Mouse (Mus musculus) midbrain, embryonic 10.5 days (tissue): Measurements from ENCODE around the gene Tunar. TPM values are rescaled to one million over a fixed set of nuclear protein-coding genes. Genes with fewer than 3 reads are reported as not detected.

ENCODE experiments used
- DNase-seq: peaks from one replicate; pipeline ENCODE4 v3.0.0-alpha.2; 2017; ENCODE audit warnings: low spot score
- H3K27ac ChIP-seq: fragments of 300-500 bp; sonication (generic); replicated peaks from 2 replicates; pipeline ENCODE4 v1.5.1; 2016; ENCODE audit warnings: mild to moderate bottlenecking
- H3K27me3 ChIP-seq: fragments of 300-500 bp; sonication (generic); 2 replicates; pipeline ENCODE4 v1.6.1; 2016; ENCODE audit warnings: low read depth, mild to moderate bottlenecking; ENCODE audit not compliant: poor library complexity, severe bottlenecking
- H3K36me3 ChIP-seq: fragments of 300-500 bp; sonication (generic); 2 replicates; pipeline ENCODE4 v1.6.1; 2016; ENCODE audit warnings: mild to moderate bottlenecking, moderate library complexity
- H3K4me1 ChIP-seq: fragments of 300-500 bp; sonication (generic); 2 replicates; pipeline ENCODE4 v1.6.1; 2016
- H3K4me3 ChIP-seq: fragments of 300-500 bp; sonication (generic); 2 replicates; pipeline ENCODE4 v1.5.1; 2016; ENCODE audit warnings: mild to moderate bottlenecking, moderate library complexity
- H3K9me3 ChIP-seq: fragments of 300-500 bp; sonication (generic); replicated peaks from 2 replicates; pipeline ENCODE4 v1.6.1; 2016; ENCODE audit warnings: mild to moderate bottlenecking
- WGBS: fragments of 180-500 bp; shearing (Covaris S2); methylation state at CpG from one replicate; pipeline ENCODE4 v1.1.7; 2016; 5-methylcytosine and 5-hydroxymethylcytosine counted together
- polyA plus RNA-seq: library from polyadenylated mRNA; unstranded; fragments of >200 nt; fragmentation: Nextera tagmentation; extraction: Ambion mirVana; gene quantifications from 2 replicates; pipeline ENCODE4 v1.2.1, GENCODE M21; 2016

The Tunar gene
- polyA plus RNA-seq, 1 experiment from 2014 or later, result 0.16 TPM

- Histone ChIP-seq H3K9me3 (no peaks in the 10 kb centered on the region), H3K27me3 (no peaks in the 10 kb centered on the region), H3K4me1 (peaks cover 5% of the 10 kb centered on the region), H3K27ac (no peak overlapping the region), H3K4me3 (no peak overlapping the region), H3K36me3 (no peaks in the 10 kb centered on the region)
- no peak for DNase-seq
- 85% methylated on average over 4 of the region's 4 CpGs for WGBS
Observed at GRCm38 (mm10) chr12:105346861-105347260, 13.2 kb downstream of the Tunar start.

- Histone ChIP-seq H3K4me3 (no peak overlapping the region), H3K36me3 (no peaks in the 10 kb centered on the region), H3K27ac (no peak overlapping the region), H3K4me1 (peaks cover 1% of the 10 kb centered on the region), H3K27me3 (no peaks in the 10 kb centered on the region), H3K9me3 (no peaks in the 10 kb centered on the region)
- no peak for DNase-seq
- WGBS, result 91% methylated on average over 13 of the region's 13 CpGs
Observed at GRCm38 (mm10) chr12:105347261-105347660, 13.6 kb downstream of the Tunar start.

GRCm38 (mm10) chr12:105354266-105354665 lies 20.6 kb downstream of the Tunar start:
- H3K36me3 ChIP-seq, result no peaks in the 10 kb centered on the region
- H3K9me3 ChIP-seq, result no peaks in the 10 kb centered on the region
- 91% methylated on average over 9 of the region's 9 CpGs for WGBS
- no peak overlapping the region for H3K4me3 ChIP-seq
- no peaks in the 10 kb centered on the region for H3K27me3 ChIP-seq
- H3K27ac ChIP-seq, result no peak overlapping the region
- 0 out of 2 replicates have a peak, but pooled peaks cover 3% of the 10 kb centered on the region for H3K4me1 ChIP-seq
- DNase-seq, result no peak

DNA sequence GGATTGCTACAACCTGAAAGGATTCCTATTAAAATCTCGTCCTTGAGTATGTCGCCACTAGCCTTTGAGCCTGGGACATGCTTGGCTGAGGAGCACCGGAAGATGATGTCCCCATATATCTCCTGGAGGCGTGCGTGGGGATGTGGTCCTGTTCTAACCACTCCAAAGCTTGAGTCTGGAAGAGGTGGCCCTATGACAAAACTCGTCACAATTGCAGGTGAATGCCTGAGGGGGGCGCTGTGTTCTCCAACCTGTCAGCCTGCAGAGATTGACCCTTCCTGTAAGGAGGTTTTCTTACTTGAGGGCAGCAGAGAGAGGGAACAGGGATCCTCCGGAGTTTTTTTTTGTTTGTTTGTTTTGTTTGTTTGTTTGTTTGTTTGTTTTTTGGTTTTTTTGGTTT lies 21.1 kb downstream of the Tunar start:
- H3K4me1 ChIP-seq, result 0 out of 2 replicates have a peak, but pooled peaks cover 3% of the 10 kb centered on the region
- no peak for DNase-seq
- H3K36me3 ChIP-seq, result no peaks in the 10 kb centered on the region
- no peak overlapping the region for H3K4me3 ChIP-seq
- no peaks in the 10 kb centered on the region for H3K9me3 ChIP-seq
- H3K27ac ChIP-seq, result no peak overlapping the region
- 90% methylated on average over 8 of the region's 8 CpGs for WGBS
- no peaks in the 10 kb centered on the region for H3K27me3 ChIP-seq

DNA sequence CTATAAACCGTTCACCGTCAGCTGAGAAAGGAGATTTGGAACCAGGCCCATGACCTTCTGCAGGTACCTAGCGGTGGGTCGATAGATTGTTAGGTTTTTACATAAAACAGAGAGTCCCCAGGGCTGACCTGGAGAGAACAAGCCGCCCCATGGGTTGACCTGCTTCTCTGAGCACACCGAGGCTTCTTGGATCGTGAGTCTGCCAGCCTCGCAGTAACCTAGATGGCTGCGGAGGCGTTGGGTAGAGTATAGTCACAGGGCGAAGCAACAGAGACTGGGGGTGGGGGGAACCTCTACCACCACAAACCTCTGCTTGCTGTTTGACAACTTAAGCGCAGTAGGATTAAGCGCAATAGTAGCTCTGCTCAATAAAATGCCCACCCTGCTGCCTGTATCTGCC lies 23.1 kb downstream of the Tunar start:
- no peaks in the 10 kb centered on the region for H3K27me3 ChIP-seq
- H3K9me3 ChIP-seq, result no peaks in the 10 kb centered on the region
- WGBS, result 92% methylated on average over 13 of the region's 13 CpGs
- H3K27ac ChIP-seq, result no peak overlapping the region
- H3K4me3 ChIP-seq, result no peak overlapping the region
- DNase-seq, result no peak
- no peaks in the 10 kb centered on the region for H3K36me3 ChIP-seq
- 0 out of 2 replicates have a peak, but pooled peaks cover 6% of the 10 kb centered on the region for H3K4me1 ChIP-seq

DNA sequence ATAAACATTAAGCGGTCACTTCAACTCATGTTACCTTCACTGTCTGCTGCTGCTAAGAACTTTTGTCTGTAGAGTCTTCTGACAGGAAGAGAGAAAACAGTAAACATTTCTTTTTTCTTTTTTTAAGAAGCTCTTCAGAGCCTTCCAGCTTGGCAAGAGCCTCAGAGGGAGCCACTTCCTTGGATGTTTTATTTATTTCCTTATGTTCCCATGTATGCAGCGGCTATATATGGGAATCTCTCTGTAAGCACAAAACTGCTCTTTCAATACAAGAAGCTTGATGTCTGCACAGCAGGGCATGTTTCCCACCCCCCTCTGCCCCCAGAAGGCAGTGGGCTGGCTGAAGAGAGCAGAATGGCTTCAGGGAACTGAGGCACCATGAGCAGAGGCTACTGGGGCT lies 30.0 kb downstream of the Tunar start:
- no peak for DNase-seq
- 0 out of 2 replicates have a peak, but pooled peaks cover 4% of the 10 kb centered on the region for H3K4me1 ChIP-seq
- no peaks in the 10 kb centered on the region for H3K36me3 ChIP-seq
- no peak overlapping the region for H3K4me3 ChIP-seq
- no peak overlapping the region for H3K27ac ChIP-seq
- 67% methylated on average over 2 of the region's 2 CpGs for WGBS
- H3K27me3 ChIP-seq, result no peaks in the 10 kb centered on the region
- no peaks in the 10 kb centered on the region for H3K9me3 ChIP-seq

GRCm38 (mm10) chr12:105374564-105374963 lies 40.9 kb downstream of the Tunar start:
- 65% methylated on average over 8 of the region's 8 CpGs for WGBS
- H3K4me3 ChIP-seq, result no peak overlapping the region
- H3K27me3 ChIP-seq, result no peaks in the 10 kb centered on the region
- no peaks in the 10 kb centered on the region for H3K36me3 ChIP-seq
- no peaks in the 10 kb centered on the region for H3K9me3 ChIP-seq
- 0 out of 2 replicates have a peak, but pooled peaks cover 15% of the 10 kb centered on the region for H3K4me1 ChIP-seq
- H3K27ac ChIP-seq, result no peak overlapping the region
- DNase-seq, result no peak

DNA sequence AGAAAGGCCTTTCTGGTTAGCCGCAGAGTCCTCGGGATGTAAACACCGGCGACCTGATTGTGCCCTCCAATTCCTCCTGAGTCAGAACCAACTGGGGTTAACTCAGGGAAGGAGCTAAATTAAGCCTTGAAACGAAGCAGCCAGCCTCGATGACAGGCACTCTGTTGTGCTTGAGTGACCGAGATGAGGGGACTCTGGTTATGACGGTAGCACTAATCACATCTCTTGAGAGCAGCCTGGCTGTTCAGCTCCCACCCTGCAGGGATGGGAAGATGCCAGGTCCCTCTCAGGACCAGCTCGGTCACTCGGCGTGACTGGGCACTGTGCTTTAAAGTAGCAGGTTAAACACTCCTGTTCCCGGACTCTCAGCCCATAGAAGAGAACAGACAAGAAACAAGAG lies 43.3 kb downstream of the Tunar start:
- Histone ChIP-seq H3K27ac (no peak overlapping the region), H3K36me3 (no peaks in the 10 kb centered on the region), H3K27me3 (no peaks in the 10 kb centered on the region), H3K4me3 (no peak overlapping the region), H3K9me3 (no peaks in the 10 kb centered on the region), H3K4me1 (0 out of 2 replicates have a peak, but pooled peaks cover 8% of the 10 kb centered on the region)
- no peak for DNase-seq
- WGBS, result 75% methylated on average over 12 of the region's 12 CpGs

GRCm38 (mm10) chr12:105382733-105383132 lies 49.1 kb downstream of the Tunar start:
- H3K36me3 ChIP-seq, result no peaks in the 10 kb centered on the region
- no peaks in the 10 kb centered on the region for H3K27me3 ChIP-seq
- H3K9me3 ChIP-seq, result no peaks in the 10 kb centered on the region
- H3K27ac ChIP-seq, result no peak overlapping the region
- no peaks in the 10 kb centered on the region for H3K4me1 ChIP-seq
- WGBS, result 78% methylated on average over 7 of the region's 7 CpGs
- DNase-seq, result no peak
- no peak overlapping the region for H3K4me3 ChIP-seq

GRCm38 (mm10) chr12:105394671-105395070 lies 61.0 kb downstream of the Tunar start:
- Histone ChIP-seq H3K4me1 (peaks cover 15% of the 10 kb centered on the region), H3K27ac (no peak overlapping the region), H3K36me3 (no peaks in the 10 kb centered on the region), H3K4me3 (no peak overlapping the region), H3K27me3 (no peaks in the 10 kb centered on the region), H3K9me3 (peaks cover 5% of the 10 kb centered on the region)
- 94% methylated on average over 7 of the region's 7 CpGs for WGBS
- no peak for DNase-seq

DNA sequence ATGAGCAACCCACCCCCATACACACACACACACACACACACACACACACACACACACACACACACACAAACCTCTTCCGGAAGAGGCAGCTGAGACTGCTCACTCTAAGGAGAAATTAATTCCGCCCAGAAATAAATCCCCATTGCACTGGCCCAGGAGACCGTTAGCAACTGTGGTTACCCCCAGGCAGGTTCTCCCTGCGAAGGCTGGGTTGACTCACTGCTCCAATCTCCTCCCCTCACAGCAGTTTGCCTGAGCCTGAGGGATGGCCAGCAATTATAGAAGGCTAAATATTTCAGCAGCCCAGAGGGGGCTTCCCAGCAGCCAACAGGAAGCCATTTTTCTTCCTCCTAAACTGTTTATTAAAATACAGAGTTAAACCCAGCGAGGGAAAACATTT lies 64.5 kb downstream of the Tunar start:
- no peak for DNase-seq
- Histone ChIP-seq H3K4me1 (peaks cover 19% of the 10 kb centered on the region), H3K9me3 (peaks cover 15% of the 10 kb centered on the region), H3K27ac (no peak overlapping the region), H3K27me3 (no peaks in the 10 kb centered on the region), H3K4me3 (no peak overlapping the region), H3K36me3 (no peaks in the 10 kb centered on the region)
- WGBS, result 43% methylated on average over 5 of the region's 5 CpGs

- Histone ChIP-seq H3K4me3 (no peak overlapping the region), H3K27me3 (no peaks in the 10 kb centered on the region), H3K36me3 (no peaks in the 10 kb centered on the region), H3K4me1 (peaks cover 18% of the 10 kb centered on the region), H3K9me3 (peaks cover 15% of the 10 kb centered on the region), H3K27ac (peak overlapping the region; percentile 42; the same call in 1 of the 2 replicates)
- WGBS, result 62% methylated on average over 5 of the region's 5 CpGs
- no peak for DNase-seq
Observed at GRCm38 (mm10) chr12:105403742-105404141, 70.1 kb downstream of the Tunar start.

- Histone ChIP-seq H3K9me3 (no peaks in the 10 kb centered on the region), H3K27ac (no peak overlapping the region), H3K4me1 (peaks cover 18% of the 10 kb centered on the region), H3K4me3 (no peak overlapping the region), H3K36me3 (no peaks in the 10 kb centered on the region), H3K27me3 (no peaks in the 10 kb centered on the region)
- 75% methylated on average over 6 of the region's 6 CpGs for WGBS
- no peak for DNase-seq
Observed at GRCm38 (mm10) chr12:105406008-105406407, 72.3 kb downstream of the Tunar start.

DNA sequence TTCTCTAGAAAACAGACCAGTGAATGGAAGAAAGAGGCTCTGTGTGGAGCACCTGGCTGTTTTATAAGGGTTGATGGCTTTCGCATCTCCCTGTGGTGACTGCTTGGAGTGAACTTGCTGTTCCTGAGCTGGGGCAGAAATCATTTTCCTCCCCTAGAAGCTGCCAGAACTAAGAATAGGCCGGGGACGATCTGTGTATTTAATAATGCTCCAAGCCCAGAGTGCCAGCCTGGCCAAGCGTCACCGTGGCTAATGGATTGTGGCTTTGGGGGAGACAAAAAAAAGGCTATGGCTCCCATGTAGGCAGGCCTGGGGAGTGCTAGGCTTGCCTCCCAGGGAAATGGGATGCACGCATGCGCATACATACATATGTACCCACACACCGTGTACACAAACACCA lies 80.2 kb downstream of the Tunar start:
- 0 out of 2 replicates have a peak, but pooled peaks cover 4% of the 10 kb centered on the region for H3K4me1 ChIP-seq
- no peak overlapping the region for H3K4me3 ChIP-seq
- no peaks in the 10 kb centered on the region for H3K9me3 ChIP-seq
- no peaks in the 10 kb centered on the region for H3K27me3 ChIP-seq
- H3K27ac ChIP-seq, result no peak overlapping the region
- 92% methylated on average over 8 of the region's 8 CpGs for WGBS
- no peaks in the 10 kb centered on the region for H3K36me3 ChIP-seq
- DNase-seq, result no peak
